ENCODE assay signal across 14 mouse cellular contexts in the genomic region with DNA sequence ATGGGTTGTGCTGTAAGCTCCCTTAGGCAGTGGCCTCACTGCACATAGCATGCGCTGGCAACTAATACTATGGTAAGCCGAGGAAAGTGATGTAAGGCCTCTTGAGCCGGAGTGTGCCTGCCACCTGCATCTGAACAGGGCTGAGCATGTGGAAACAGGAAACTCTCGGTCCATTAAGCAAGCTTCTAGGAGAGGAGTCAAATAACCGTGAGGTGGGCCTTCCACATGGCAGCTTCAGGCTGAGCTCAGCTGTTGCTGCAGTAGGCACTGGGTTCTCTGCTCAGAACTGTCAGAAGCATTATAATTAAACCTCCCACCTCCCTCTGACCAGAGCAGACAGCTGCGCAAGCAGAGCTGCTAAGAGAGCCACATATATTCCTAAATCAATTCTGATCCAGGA. TPM values are rescaled to one million over a fixed set of nuclear protein-coding genes. Genes with fewer than 3 reads are reported as not detected.
DNase-seq lines count a peak whose midpoint lies in the region; ATAC-seq lines count a peak whose summit lies in the region.
"Had no signal": no experiment of that assay in that cellular context is flagged by ENCODE, and none has a peak within 500 bp of the region (broad histone marks: within the 10 kb centered on the region; RNA-seq: fewer than 3 reads in every experiment).

No protein-coding gene starts in this region.

- peak; percentile 46; the same call in 1 of the 2 replicates for ATAC-seq in forebrain, embryonic 12.5 days (ENCODE audit: low FRiP score)
- ATAC-seq in midbrain, embryonic 13.5 days, result peak; percentile 69
- peak; percentile 90 for ATAC-seq in limb, embryonic 12.5 days (ENCODE audit: insufficient number of reproducible peaks, insufficient read depth, low FRiP score, low TSS enrichment, low read depth)
- ATAC-seq: inflammation-experienced regulatory T-cells, adult 6 months had no signal

- H3K4me3 ChIP-seq in forebrain, embryonic 12.5 days (replicated peaks), result no peak overlapping the region
- H3K4me3 ChIP-seq in forebrain, embryonic 10.5 days, result no peak overlapping the region
- no peak overlapping the region for H3K4me3 ChIP-seq in midbrain, embryonic 13.5 days (replicated peaks)
- H3K4me3 ChIP-seq in midbrain, embryonic 10.5 days, result no peak overlapping the region
- no peak overlapping the region for H3K4me3 ChIP-seq in limb, embryonic 12.5 days (replicated peaks)

- H3K4me1 ChIP-seq in forebrain, embryonic 12.5 days, result no peaks in the 10 kb centered on the region
- no peaks in the 10 kb centered on the region for H3K4me1 ChIP-seq in forebrain, embryonic 10.5 days
- H3K4me1 ChIP-seq in midbrain, embryonic 13.5 days (replicated peaks), result no peaks in the 10 kb centered on the region
- no peaks in the 10 kb centered on the region for H3K4me1 ChIP-seq in midbrain, embryonic 10.5 days
- H3K4me1 ChIP-seq in limb, embryonic 12.5 days (replicated peaks), result no peaks in the 10 kb centered on the region

- H3K36me3 ChIP-seq in forebrain, embryonic 12.5 days (replicated peaks), result no peaks in the 10 kb centered on the region
- H3K36me3 ChIP-seq in forebrain, embryonic 10.5 days (replicated peaks), result no peaks in the 10 kb centered on the region
- H3K36me3 ChIP-seq in midbrain, embryonic 13.5 days, result no peaks in the 10 kb centered on the region
- H3K36me3 ChIP-seq in midbrain, embryonic 10.5 days, result no peaks in the 10 kb centered on the region
- H3K36me3 ChIP-seq in limb, embryonic 12.5 days, result no peaks in the 10 kb centered on the region

- WGBS in forebrain, embryonic 12.5 days, result 55% methylated on average over 6 of the region's 6 CpGs
- WGBS in forebrain, embryonic 10.5 days, result 61% methylated on average over 6 of the region's 6 CpGs
- 59% methylated on average over 6 of the region's 6 CpGs for WGBS in midbrain, embryonic 13.5 days
- WGBS in midbrain, embryonic 10.5 days, result 68% methylated on average over 6 of the region's 6 CpGs
- 40% methylated on average over 6 of the region's 6 CpGs for WGBS in limb, embryonic 12.5 days

- no peak overlapping the region for H3K9ac ChIP-seq in forebrain, embryonic 12.5 days
- H3K9ac ChIP-seq in midbrain, embryonic 13.5 days (replicated peaks), result no peak overlapping the region
- H3K9ac ChIP-seq in limb, embryonic 12.5 days (replicated peaks), result no peak overlapping the region
- H3K9ac ChIP-seq: liver, embryonic 14.5 days had no signal

- H3K27ac ChIP-seq in forebrain, embryonic 12.5 days, result no peak overlapping the region
- H3K27ac ChIP-seq in forebrain, embryonic 10.5 days, result no peak overlapping the region
- no peak overlapping the region for H3K27ac ChIP-seq in midbrain, embryonic 13.5 days
- H3K27ac ChIP-seq in midbrain, embryonic 10.5 days (replicated peaks), result no peak overlapping the region
- no peak overlapping the region for H3K27ac ChIP-seq in limb, embryonic 12.5 days
- H3K27ac ChIP-seq: liver, embryonic 14.5 days had no signal

- no peak overlapping the region for H3K4me2 ChIP-seq in forebrain, embryonic 12.5 days
- H3K4me2 ChIP-seq in midbrain, embryonic 13.5 days (replicated peaks), result no peak overlapping the region
- H3K4me2 ChIP-seq in limb, embryonic 12.5 days, result no peak overlapping the region

- H3K9me3 ChIP-seq in forebrain, embryonic 12.5 days, result no peaks in the 10 kb centered on the region
- H3K9me3 ChIP-seq in forebrain, embryonic 10.5 days, result no peaks in the 10 kb centered on the region
- H3K9me3 ChIP-seq in midbrain, embryonic 13.5 days, result no peaks in the 10 kb centered on the region
- no peaks in the 10 kb centered on the region for H3K9me3 ChIP-seq in midbrain, embryonic 10.5 days (replicated peaks)
- no peaks in the 10 kb centered on the region for H3K9me3 ChIP-seq in limb, embryonic 12.5 days

- no peaks in the 10 kb centered on the region for H3K27me3 ChIP-seq in forebrain, embryonic 12.5 days
- H3K27me3 ChIP-seq in forebrain, embryonic 10.5 days (ENCODE audit: poor library complexity, severe bottlenecking), result peaks cover 7% of the 10 kb centered on the region
- no peaks in the 10 kb centered on the region for H3K27me3 ChIP-seq in midbrain, embryonic 13.5 days
- peaks cover 6% of the 10 kb centered on the region for H3K27me3 ChIP-seq in midbrain, embryonic 10.5 days (ENCODE audit: low read depth, poor library complexity, severe bottlenecking)
- H3K27me3 ChIP-seq in limb, embryonic 12.5 days, result no peaks in the 10 kb centered on the region

- no peak for DNase-seq in forebrain, embryonic 10.5 days (ENCODE audit: extremely low spot score, low spot score)
- no peak for DNase-seq in midbrain, embryonic 10.5 days (ENCODE audit: low spot score)
- no peak for DNase-seq in c-Kit-positive CD71-positive TER-119-positive erythroid progenitor cells, embryonic 14.5 days (ENCODE audit: low spot score)
- no peak for DNase-seq in spleen, postnatal 4 days (ENCODE audit: low spot score in 2 of 2)
- DNase-seq in testis, postnatal 10 days (ENCODE audit: low spot score), result no peak
- DNase-seq: cerebellum, adult 11-12 months; gastrocnemius, postnatal 14 days had no signal

RNA-seq across cellular contexts. Expression of gene Dcx, which starts 33.1 kb away (rescaled TPM):
- polyA plus RNA-seq in forebrain, embryonic 12.5 days (2016; fragmentation: Nextera tagmentation; extraction: Ambion mirVana), result 139 and 171 TPM in 2 replicates
- polyA plus RNA-seq in forebrain, embryonic 10.5 days (2016; fragmentation: Nextera tagmentation; extraction: Ambion mirVana), result 9.8 and 17.4 TPM in 2 replicates
- 262 and 264 TPM in 2 replicates for polyA plus RNA-seq in midbrain, embryonic 13.5 days (2015; fragmentation: Nextera tagmentation; extraction: Ambion mirVana)
- 23.3 and 53.1 TPM in 2 replicates for polyA plus RNA-seq in midbrain, embryonic 10.5 days (2016; fragmentation: Nextera tagmentation; extraction: Ambion mirVana)
- polyA plus RNA-seq in limb, embryonic 12.5 days (2016; fragmentation: Nextera tagmentation; extraction: Ambion mirVana), result 8.9 and 10.4 TPM in 2 replicates
- polyA plus RNA-seq: C2C12; inflammation-experienced regulatory T-cells, adult 6 months; spleen, adult 2 months had no signal
